Mouse (Mus musculus) kidney, adult 2 months (tissue): ENCODE measurements around the gene Prdx3.
A peak's percentile ranks its signal among the peaks of the same experiment; 100 is the strongest.

ENCODE experiments used
- CTCF ChIP-seq: fragments of 200-500 bp; conservative IDR thresholded peaks from 2 replicates; pipeline ENCODE4 v1.5.1; 2011; ENCODE audit warnings: low read depth, mild to moderate bottlenecking, control low read depth, low read length, moderate library complexity, mixed read lengths; ENCODE audit not compliant: insufficient read depth, insufficient read length
- POLR2A ChIP-seq: fragments of 200-500 bp; IDR thresholded peaks from one replicate; pipeline ENCODE4 v1.6.1; 2011; ENCODE audit warnings: low read depth, low read length, control low read depth

DNA sequence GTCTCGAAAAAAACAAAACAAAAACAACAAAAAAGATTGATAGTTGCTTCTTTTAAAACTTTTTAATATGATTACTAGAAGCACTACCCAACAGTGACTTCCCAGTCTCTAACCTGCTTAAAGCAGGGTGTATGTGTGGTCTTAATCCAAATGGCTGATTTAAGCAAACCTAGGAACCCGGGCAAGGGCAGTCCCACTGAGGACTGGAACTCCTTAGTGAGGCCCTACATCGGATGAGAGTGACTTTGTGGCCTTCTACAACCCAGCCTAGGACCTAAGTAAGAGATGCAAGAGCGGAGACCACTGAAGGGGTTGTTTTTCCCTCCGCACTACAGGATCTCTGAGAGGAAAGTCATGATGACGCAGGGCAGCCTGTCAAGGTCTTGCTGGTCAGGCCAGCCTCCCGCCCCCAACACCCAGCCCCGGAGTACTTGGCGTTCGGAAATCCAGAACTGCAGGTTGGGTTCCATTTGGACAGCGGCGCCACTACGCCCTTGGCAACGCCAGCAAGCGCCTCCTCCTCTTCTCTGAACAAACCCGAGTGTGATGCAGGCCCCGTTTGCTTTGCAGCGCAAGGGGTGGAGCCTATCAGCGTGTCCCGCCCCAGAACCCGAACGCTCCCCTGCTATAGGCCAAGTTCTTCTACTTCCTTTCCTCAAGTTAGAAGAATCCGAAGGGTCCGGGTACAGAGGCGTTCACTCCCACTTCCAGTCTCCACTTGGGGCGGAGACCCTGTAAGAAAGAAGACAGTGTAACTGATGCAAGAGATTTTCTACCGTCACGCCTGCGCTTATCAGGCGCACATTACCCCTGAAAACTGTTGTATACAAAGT lies 13.3 kb downstream of the Prdx3 start, which contains the start of gene Sfxn4:
- TF ChIP-seq CTCF, result no peak
- peak; percentile 64 for TF ChIP-seq POLR2A
